Mouse (Mus musculus) G1E-ER4 (cell line): ENCODE results near the gene Abhd18. TPM values are rescaled to one million over a fixed set of nuclear protein-coding genes. Genes with fewer than 3 reads are reported as not detected.

ENCODE experiments used
- GATA1 ChIP-seq: IDR thresholded peaks from one replicate; pipeline ENCODE4 v1.8.0; 2012; ENCODE audit warnings: low read length, inconsistent platforms
- polyA plus RNA-seq: library from polyadenylated mRNA; stranded (reverse); fragments of >175 nt; gene quantifications from 2 replicates; pipeline ENCODE4 v1.2.3, GENCODE M21; 2012

Abhd18 gene
- polyA plus RNA-seq, 1 experiment, result 1.9 TPM

DNA sequence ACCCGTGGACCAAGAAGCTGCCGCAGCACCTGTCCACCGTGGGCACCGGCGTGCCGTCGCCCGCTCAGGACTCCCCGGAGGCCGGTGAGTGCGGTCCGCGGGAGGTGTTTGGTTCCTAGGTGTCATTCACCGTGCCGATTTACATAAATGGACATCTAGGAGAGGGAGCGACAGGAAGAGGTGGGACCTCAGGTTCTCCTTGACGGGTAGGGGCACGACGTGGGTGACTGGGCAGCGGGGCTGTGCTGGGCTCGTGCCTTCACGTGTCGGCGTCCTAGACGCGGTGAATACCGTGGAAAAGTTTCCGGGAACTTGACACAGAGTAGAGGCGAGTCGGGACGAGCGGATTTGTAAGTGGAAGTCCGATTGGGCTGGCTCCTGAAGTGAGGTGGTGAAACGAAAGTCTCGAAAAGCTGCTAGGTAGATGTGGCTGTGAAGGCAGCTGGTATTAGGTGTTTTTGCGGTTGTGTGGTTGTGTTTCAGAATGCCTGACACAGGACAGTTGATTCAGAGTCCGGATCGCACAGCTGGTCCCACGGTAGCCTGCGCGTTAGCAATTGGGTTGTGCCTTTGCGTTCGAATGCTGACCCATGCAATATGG is 103.9 kb downstream of the Abhd18 start:
- no peak for TF ChIP-seq GATA1

DNA sequence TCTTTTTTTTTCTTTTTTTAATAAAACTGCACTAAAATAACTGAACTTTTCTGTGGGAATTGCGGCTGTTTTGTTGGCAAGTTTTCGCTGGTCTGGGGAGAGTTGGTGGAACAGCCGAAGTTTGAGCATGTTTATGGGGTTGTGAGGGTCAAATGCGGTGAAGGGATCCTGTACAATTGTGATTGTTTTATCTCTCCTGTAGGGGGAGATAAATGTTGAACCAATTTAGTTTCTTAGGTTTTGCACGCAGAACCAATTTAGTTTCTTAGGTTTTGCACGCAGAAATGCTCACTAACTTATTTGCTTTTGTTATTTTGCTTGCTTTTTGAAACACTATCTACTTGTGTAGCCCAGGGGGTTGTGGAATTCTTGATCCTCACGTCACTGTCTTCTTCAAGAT is 104.6 kb downstream of the Abhd18 start:
- TF ChIP-seq GATA1, result peak; percentile 64

DNA sequence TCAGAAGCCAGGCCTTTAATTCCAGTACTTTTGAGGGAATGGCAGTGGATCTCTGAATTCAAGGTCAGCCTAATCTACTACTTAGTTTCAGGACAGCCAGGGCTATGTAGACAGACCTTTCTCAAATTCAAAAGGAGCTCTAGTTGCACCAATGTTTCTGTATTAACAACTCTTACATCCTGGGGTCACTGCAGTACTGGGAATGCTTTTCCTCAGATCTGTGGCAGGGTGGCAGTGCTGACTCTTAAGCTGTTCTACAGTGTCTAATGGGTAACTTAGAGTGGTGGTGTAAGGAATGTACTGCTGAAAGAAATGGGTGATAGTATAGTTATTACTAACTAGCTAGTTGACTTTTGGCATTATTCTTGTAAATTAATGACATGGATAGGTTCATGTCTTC is 105.8 kb downstream of the Abhd18 start:
- TF ChIP-seq GATA1, result no peak

DNA sequence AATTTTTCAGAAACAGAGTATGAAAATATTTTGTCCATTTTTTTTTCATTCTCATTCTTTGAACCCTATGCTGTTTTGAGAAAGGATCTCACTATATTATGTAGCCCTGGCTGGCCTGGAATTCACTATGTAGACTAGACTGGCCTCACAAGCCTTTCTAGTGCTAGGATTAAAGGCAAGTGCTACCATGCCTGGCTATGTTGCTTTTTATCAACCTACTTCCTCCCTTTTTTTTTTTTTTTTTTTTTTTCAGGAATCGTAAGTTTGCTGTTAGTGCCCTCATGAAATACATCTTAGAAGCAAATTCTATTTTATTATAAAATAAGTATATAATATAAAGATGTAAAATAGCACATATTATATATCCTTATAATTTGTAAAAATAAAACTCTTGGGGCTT is 108.0 kb downstream of the Abhd18 start:
- no peak for TF ChIP-seq GATA1

DNA sequence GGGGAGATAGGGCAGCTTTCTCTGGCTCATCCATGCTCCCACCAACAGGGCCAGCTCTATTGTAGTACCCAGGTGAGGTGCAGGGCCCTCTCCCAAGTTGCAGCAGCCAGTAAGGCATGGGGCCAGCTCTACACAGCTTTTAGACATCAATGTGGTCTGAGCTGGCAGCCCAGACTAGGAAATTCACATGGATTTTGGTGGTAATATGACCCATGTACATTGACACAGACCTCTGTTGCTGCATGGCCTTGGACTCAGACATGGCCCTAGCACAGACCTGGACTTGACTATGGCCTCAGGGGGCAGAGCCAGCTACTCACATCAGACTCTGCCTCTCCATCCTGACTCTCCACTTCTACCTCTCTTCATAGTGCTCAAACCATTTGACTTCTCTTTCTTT is 112.1 kb downstream of the Abhd18 start:
- no peak for TF ChIP-seq GATA1

DNA sequence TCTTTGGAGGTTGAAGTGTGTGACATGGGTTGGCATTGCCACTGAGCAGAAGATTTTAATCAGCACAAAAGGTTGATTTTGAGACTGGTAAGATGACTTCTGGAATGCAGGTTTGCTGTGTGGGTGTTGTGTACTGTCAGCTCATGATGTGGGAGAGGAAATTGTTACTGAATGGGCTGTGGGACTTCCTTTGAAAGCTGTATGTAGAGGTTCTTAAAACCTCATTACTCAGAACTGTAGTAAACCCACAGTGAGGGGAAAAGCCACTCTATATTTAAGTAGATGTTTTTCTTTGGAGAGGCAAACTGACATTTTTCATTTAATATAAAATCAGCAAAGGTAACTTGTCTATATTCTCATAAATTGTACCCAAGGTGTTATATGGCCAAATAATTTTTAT is 134.0 kb downstream of the Abhd18 start:
- no peak for TF ChIP-seq GATA1

DNA sequence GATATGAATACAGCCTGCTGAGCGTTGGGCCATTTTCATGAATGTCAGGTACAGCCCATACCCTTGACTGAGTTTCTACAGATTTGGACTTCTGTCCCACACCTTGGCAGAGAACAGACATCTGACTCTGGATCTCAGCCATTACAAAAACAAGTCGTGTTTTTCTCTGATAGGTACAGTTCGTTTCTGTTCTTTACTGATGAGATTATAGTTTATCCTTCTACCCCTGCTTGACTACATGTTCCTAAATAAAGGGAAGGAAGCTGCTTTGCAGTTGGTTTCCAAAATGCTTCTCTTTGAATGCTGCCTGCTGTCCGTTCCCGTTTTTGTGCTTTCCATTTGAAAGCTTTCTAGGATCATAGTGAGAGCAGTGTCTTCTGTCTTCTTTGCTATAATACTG is 140.8 kb downstream of the Abhd18 start:
- no peak for TF ChIP-seq GATA1

Other genes starting within 250 kb of the Abhd18 start
- not detected in 2 replicates for gene Slc25a31, start 138.1 kb upstream of the Abhd18 start, polyA plus RNA-seq
- 11.0 and 14.1 TPM in 2 replicates for gene Hspa4l, start 102.5 kb upstream of the Abhd18 start, polyA plus RNA-seq
- 13.7 and 21.6 TPM in 2 replicates for gene Plk4, start 47.0 kb upstream of the Abhd18 start, polyA plus RNA-seq
- gene Mfsd8, start 84 bp upstream of the Abhd18 start, polyA plus RNA-seq, result 0.68 and 1.0 TPM in 2 replicates
- not detected in 2 replicates for gene 1700034I23Rik, start 55.6 kb downstream of the Abhd18 start, polyA plus RNA-seq
- gene Larp1b, start 102.9 kb downstream of the Abhd18 start, polyA plus RNA-seq, result 39.8 and 46.4 TPM in 2 replicates
- 22.6 and 29.8 TPM in 2 replicates for gene Pgrmc2, start 236.1 kb downstream of the Abhd18 start, polyA plus RNA-seq